Mouse (Mus musculus): ENCODE measurements at regions not wholly inside any gene's neighbourhood (a gene's known extent, or its start where the extent isn't known, plus 50 kb on each side); places are given as distances from the start of the nearest gene placed in this dataset.

GRCm38 (mm10) chr10:43750401-43750800 lies 151.1 kb downstream of the Qrsl1 start:
- no peak for DNase-seq

GRCm38 (mm10) chr10:43750854-43751253 lies 150.7 kb downstream of the Qrsl1 start:
- DNase-seq: no peak

- peak; percentile 84 for DNase-seq
These were observed 149.5 kb downstream of the Qrsl1 start for GRCm38 (mm10) chr10:43751881-43752675.

- no peak for DNase-seq
These were observed 144.5 kb downstream of the Qrsl1 start for GRCm38 (mm10) chr10:43756881-43757565.

- DNase-seq: peak; percentile 31
These were observed 143.2 kb downstream of the Qrsl1 start for GRCm38 (mm10) chr10:43758124-43759025.

- DNase-seq: no peak
These were observed 142.2 kb downstream of the Qrsl1 start for GRCm38 (mm10) chr10:43759186-43759905.

- no peak for DNase-seq
These were observed 141.7 kb downstream of the Qrsl1 start for GRCm38 (mm10) chr10:43759906-43760281.

- no peak for DNase-seq
These were observed 139.5 kb downstream of the Qrsl1 start for GRCm38 (mm10) chr10:43761979-43762570.

- no peak for DNase-seq
These were observed 137.0 kb downstream of the Qrsl1 start for GRCm38 (mm10) chr10:43764581-43764980.

- DNase-seq: peak; percentile 18
These were observed 136.3 kb downstream of the Qrsl1 start for GRCm38 (mm10) chr10:43765275-43765674.

- no peak for DNase-seq
These were observed 135.6 kb downstream of the Qrsl1 start for GRCm38 (mm10) chr10:43765829-43766486.

GRCm38 (mm10) chr10:43767961-43768726 lies 133.4 kb downstream of the Qrsl1 start:
- DNase-seq: no peak

GRCm38 (mm10) chr10:43769026-43769425 lies 132.5 kb downstream of the Qrsl1 start:
- DNase-seq: no peak

GRCm38 (mm10) chr10:43775807-43776206 lies 125.7 kb downstream of the Qrsl1 start:
- no peak for DNase-seq

GRCm38 (mm10) chr10:43777612-43778600 lies 123.6 kb downstream of the Qrsl1 start:
- DNase-seq: no peak

- DNase-seq: no peak
These were observed 121.0 kb downstream of the Qrsl1 start for GRCm38 (mm10) chr10:43780571-43780970.

GRCm38 (mm10) chr10:43783304-43783703 lies 118.2 kb downstream of the Qrsl1 start:
- no peak for DNase-seq

- no peak for DNase-seq
These were observed 110.8 kb downstream of the Qrsl1 start for GRCm38 (mm10) chr10:43790780-43791179.

- DNase-seq: no peak
These were observed 110.0 kb downstream of the Qrsl1 start for GRCm38 (mm10) chr10:43791525-43792021.
